Mouse (Mus musculus): ENCODE results near the gene Faap100. TPM values are rescaled to one million over a fixed set of nuclear protein-coding genes. Genes with fewer than 3 reads are reported as not detected.

The Faap100 gene
- total RNA-seq, 2 experiments from 2014 or later = 11.6 to 15.6 TPM

GRCm38 (mm10) chr11:120337447-120337846 is 41.1 kb downstream of the Faap100 start:
- no peak for DNase-seq (ENCODE audit: low spot score in 2 of 2)

GRCm38 (mm10) chr11:120335431-120336021 is 43.0 kb downstream of the Faap100 start:
- DNase-seq (ENCODE audit: low spot score in 2 of 2) = no peak

- DNase-seq (ENCODE audit: low spot score in 2 of 2) = no peak
Measured at GRCm38 (mm10) chr11:120320156-120320555, 58.4 kb downstream of the Faap100 start.

GRCm38 (mm10) chr11:120319310-120319709 is 59.3 kb downstream of the Faap100 start:
- DNase-seq (ENCODE audit: low spot score in 2 of 2) = no peak

Small RNA genes within 50 kb of the gene (microRNA-seq; reads per million reads assigned to microRNA genes)
- gene Gm23419 = 0 reads per million in 2 experiments
- 1.1 to 1.2 reads per million in 2 experiments for gene Mir6935

Other genes starting within 250 kb of the Faap100 start
- gene Slc38a10, start 227.4 kb downstream of the Faap100 start, total RNA-seq (2021) = 10 to 100 TPM; 82.6 to 83.9 TPM
- 10 to 100 TPM; 18.8 to 19.0 TPM for gene Bahcc1, start 145.8 kb downstream of the Faap100 start, total RNA-seq (2021)
- gene Actg1, start 30.2 kb downstream of the Faap100 start, total RNA-seq (2021) = 1,000 to 10,000 TPM; 1,195 to 1,258 TPM
- gene Fscn2, start 17.2 kb downstream of the Faap100 start, total RNA-seq (2021) = not detected
- 10 to 100 TPM; 65.2 TPM for gene Nploc4, start 58.9 kb upstream of the Faap100 start, total RNA-seq (2021)
- gene Tspan10, start 63.9 kb upstream of the Faap100 start, total RNA-seq (2021) = 1 to 10 TPM; 1.8 to 3.3 TPM
- under 1 TPM; 0.40 to 0.58 TPM for gene Pde6g, start 74.7 kb upstream of the Faap100 start, total RNA-seq (2021)
- 10 to 100 TPM; 13.0 to 16.4 TPM for gene Oxld1, start 79.3 kb upstream of the Faap100 start, total RNA-seq (2021)
- 10 to 100 TPM; 26.4 to 29.1 TPM for gene Ccdc137, start 79.4 kb upstream of the Faap100 start, total RNA-seq (2021)
- gene Arl16, start 88.8 kb upstream of the Faap100 start, total RNA-seq (2021) = 10 to 100 TPM; 47.2 to 49.7 TPM
- gene Mrpl12, start 105.8 kb upstream of the Faap100 start, total RNA-seq (2021) = 10 to 100 TPM; 64.4 to 74.4 TPM
- gene Slc25a10, start 113.1 kb upstream of the Faap100 start, total RNA-seq (2021) = 10 to 100 TPM; 19.6 to 22.6 TPM
- under 1 TPM in 1 of 2 experiments, not detected in 1; 0.52 TPM for gene Gcgr, start 151.9 kb upstream of the Faap100 start, total RNA-seq (2021)
- gene Mcrip1, start 171.0 kb upstream of the Faap100 start, total RNA-seq (2021) = 10 to 100 TPM; 74.9 to 77.0 TPM
- not detected for gene Ppp1r27, start 172.4 kb upstream of the Faap100 start, total RNA-seq (2021)
- 100 to 1,000 TPM; 127 to 129 TPM for gene P4hb, start 194.5 kb upstream of the Faap100 start, total RNA-seq (2021)
- 100 to 1,000 TPM; 310 to 324 TPM for gene Arhgdia, start 202.9 kb upstream of the Faap100 start, total RNA-seq (2021)
- 10 to 100 TPM; 60.8 to 62.9 TPM for gene Alyref, start 219.6 kb upstream of the Faap100 start, total RNA-seq (2021)
- gene Anapc11, start 219.7 kb upstream of the Faap100 start, total RNA-seq (2021) = 10 to 100 TPM; 95.1 to 98.8 TPM
- 1 to 10 TPM in 1 of 2 experiments, not detected in 1; 1.3 TPM for gene Npb, start 229.7 kb upstream of the Faap100 start, total RNA-seq (2021)
- 100 to 1,000 TPM; 124 to 136 TPM for gene Pcyt2, start 239.2 kb upstream of the Faap100 start, total RNA-seq (2021)
- 10 to 100 TPM; 34.9 to 38.6 TPM for gene Sirt7, start 246.5 kb upstream of the Faap100 start, total RNA-seq (2021)

Measured in left cerebral cortex, adult 18-20 months (tissue).